Mouse (Mus musculus) forebrain, embryonic 14.5 days (tissue): ENCODE measurements at regions not wholly inside any gene's neighbourhood (a gene's known extent, or its start where the extent isn't known, plus 50 kb on each side); places are given as distances from the start of the nearest gene placed in this dataset.

Source experiments
- ATAC-seq: fragments of 200-750 bp; cut with Nextera tagmentation; 2 replicates; pipeline ENCODE4 v1.8.0; 2017; ENCODE audit warnings: mild to moderate bottlenecking, moderate library complexity
- DNase-seq: peaks from one replicate; pipeline ENCODE4 v3.0.0-alpha.2; 2015; ENCODE audit warnings: low spot score
- H3K27ac ChIP-seq: fragments of 300-500 bp; sonication (generic); 2 replicates; pipeline ENCODE4 v1.5.1; 2014; ENCODE audit warnings: low read depth, mild to moderate bottlenecking, control low read depth, low read length, moderate library complexity
- H3K27me3 ChIP-seq: fragments of 300-500 bp; sonication (generic); replicated peaks from 2 replicates; pipeline ENCODE4 v1.6.1; 2014; ENCODE audit warnings: low read length, control low read depth, mixed read lengths; ENCODE audit not compliant: control insufficient read depth, insufficient read depth
- H3K36me3 ChIP-seq: fragments of 300-500 bp; sonication (generic); 2 replicates; pipeline ENCODE4 v1.6.1; 2014; ENCODE audit warnings: low read length, control low read depth; ENCODE audit not compliant: control insufficient read depth, insufficient read depth
- H3K4me1 ChIP-seq: fragments of 300-500 bp; sonication (generic); 2 replicates; pipeline ENCODE4 v1.6.1; 2014; ENCODE audit warnings: antibody characterized with exemption, low read length, control low read depth; ENCODE audit not compliant: control insufficient read depth, insufficient read depth
- H3K4me2 ChIP-seq: fragments of 300-500 bp; sonication (generic); 2 replicates; pipeline ENCODE4 v1.6.1; 2014; ENCODE audit warnings: mild to moderate bottlenecking, control low read depth, low read length
- H3K4me3 ChIP-seq: fragments of 300-500 bp; sonication (generic); 2 replicates; pipeline ENCODE4 v1.5.1; 2014; ENCODE audit warnings: low read depth, low read length, control low read depth
- H3K9ac ChIP-seq: fragments of 300-500 bp; sonication (generic); 2 replicates; pipeline ENCODE4 v1.6.1; 2014; ENCODE audit warnings: mild to moderate bottlenecking, low read length, control low read depth, moderate library complexity
- H3K9me3 ChIP-seq: fragments of 300-500 bp; sonication (generic); replicated peaks from 2 replicates; pipeline ENCODE4 v1.6.1; 2016; ENCODE audit warnings: low read length, control low read depth, mixed read lengths; ENCODE audit not compliant: control insufficient read depth
- WGBS: fragments of 180-500 bp; shearing (Covaris S2); extraction: QIAGEN DNeasy Blood & Tissue Kit; methylation state at CpG from one replicate; pipeline ENCODE4 v1.1.7; 2014; 5-methylcytosine and 5-hydroxymethylcytosine counted together

- peak; percentile 59 for DNase-seq
- no peaks in the 10 kb centered on the region for H3K36me3 ChIP-seq
- H3K27ac ChIP-seq: no peak overlapping the region
- 0 out of 2 replicates have a peak, but pooled peaks cover 3% of the 10 kb centered on the region for H3K4me1 ChIP-seq
- no peak overlapping the region for H3K4me2 ChIP-seq
- H3K4me3 ChIP-seq: no peak overlapping the region
- H3K9me3 ChIP-seq: no peaks in the 10 kb centered on the region
- H3K27me3 ChIP-seq: no peaks in the 10 kb centered on the region
- ATAC-seq: peak; percentile 37; the same call in 1 of the 2 replicates
- no peak overlapping the region for H3K9ac ChIP-seq
- WGBS: 52% methylated on average over 5 of the region's 5 CpGs
These were observed 168.3 kb upstream of the Rsrc1 start for GRCm38 (mm10) chr3:66812686-66813445.

- Histone ChIP-seq H3K36me3 (no peaks in the 10 kb centered on the region), H3K27me3 (no peaks in the 10 kb centered on the region), H3K4me3 (no peak overlapping the region), H3K27ac (no peak overlapping the region), H3K4me2 (no peak overlapping the region), H3K9me3 (no peaks in the 10 kb centered on the region), H3K4me1 (no peaks in the 10 kb centered on the region), H3K9ac (no peak overlapping the region)
- ATAC-seq (no peak), DNase-seq (no peak)
- WGBS: 84% methylated on average over 3 of the region's 3 CpGs
These were observed 155.4 kb upstream of the Rsrc1 start for GRCm38 (mm10) chr3:66825761-66826160.
